Mouse (Mus musculus) thymus, adult 18-20 months (tissue): Measurements from ENCODE around the gene F2rl3.

Experiments
- DNase-seq, 2 experiments: peaks; one replicate each; pipeline ENCODE4 v3.0.0; 2022; ENCODE audit warnings: mixed read lengths in 2 of 2

Gene F2rl3

DNA sequence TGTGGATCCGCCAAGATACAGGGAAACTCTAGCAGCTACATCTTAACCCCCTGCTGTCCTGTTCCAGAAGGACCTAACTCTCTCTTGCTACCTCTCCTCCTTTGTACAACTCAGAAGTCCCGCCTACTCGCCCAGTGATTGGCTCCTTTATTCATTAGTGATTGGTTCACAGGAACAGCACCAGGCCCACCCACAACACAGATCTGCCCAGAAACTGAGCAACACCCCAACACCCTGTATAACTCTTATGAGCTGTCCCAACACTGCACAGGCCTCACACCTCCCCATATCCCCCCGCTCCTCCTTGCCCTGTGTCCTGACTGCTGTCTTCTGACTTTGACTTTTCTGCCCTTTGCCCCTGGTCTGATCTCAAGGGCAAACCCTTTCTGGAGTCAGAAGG, 4.0 kb downstream of the F2rl3 start:
- DNase-seq, result no peak

DNA sequence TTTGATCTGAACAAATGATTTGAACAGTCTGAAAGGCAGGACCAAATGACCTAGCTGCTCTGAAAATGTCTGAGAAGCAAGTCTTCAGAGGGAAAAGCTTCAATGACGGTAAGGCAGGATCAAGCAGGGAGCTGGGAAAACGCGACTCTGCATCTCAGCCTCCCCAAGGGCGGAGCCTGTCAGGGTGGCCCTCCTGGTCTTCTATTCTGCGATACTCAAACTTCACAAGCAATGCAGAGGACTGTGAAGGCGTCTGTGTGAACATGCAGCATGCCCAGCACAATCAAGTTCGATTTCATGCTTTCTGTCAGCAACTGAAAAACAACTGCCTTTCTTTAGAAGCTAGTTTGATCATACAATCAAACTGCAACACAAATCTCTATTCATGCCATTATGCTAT, 5.1 kb downstream of the F2rl3 start:
- no peak for DNase-seq

DNA sequence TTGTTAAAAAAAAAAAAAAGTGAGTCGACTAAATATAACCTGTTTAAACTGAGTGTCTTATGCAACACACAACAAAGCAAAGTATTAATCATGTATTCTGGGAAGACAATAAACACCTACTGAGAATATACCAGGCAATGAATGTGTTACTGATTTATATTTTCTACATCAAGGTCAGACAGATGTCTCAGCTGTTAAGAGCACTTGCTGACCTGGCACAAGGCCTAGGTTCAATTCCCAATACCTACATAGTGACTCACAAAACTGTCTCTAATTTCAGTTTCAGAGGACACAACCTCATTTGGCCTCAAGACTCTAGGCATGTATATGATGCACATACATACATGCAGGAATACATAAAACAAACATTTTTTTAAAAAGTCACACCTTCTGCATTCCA, 16.1 kb downstream of the F2rl3 start:
- DNase-seq, result no peak

DNA sequence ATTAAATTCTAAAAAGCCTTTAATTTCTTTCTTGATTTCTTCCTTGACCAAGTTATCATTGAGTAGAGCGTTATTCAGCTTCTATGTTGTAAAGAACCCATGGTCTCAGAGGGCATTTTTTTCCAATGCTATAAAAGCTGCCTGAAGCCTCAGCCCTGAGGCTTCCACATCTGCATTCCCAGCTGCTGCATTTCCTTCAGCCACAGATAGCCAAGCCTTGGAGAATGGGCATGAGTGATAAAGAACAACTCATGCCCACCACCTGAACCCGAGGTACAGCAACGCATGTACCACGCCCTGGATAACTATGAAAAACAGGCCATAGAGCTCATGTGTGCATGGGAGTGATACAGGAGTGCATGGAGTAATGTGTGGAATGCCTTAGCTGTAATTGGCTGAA, 19.0 kb downstream of the F2rl3 start:
- no peak for DNase-seq

DNA sequence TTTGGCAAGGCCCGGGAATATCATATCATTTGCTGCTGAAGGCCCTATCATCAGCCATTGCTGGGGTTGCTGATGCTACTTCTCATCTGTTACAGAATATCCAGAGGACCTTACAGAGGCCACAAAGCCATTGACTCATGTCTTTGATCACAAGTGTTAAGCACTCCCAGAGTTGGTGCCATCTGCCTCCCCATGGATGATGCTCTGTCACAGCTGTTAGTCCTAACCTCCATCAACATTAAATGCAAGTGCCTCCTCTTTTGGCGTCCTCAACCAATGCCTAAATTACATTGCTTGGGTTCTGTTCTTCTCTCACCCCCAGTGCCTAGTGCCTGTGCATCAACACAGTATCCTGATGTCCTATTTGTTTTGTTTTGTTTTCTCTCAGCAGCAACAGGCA, 39.9 kb downstream of the F2rl3 start:
- DNase-seq, result no peak

GRCm38 (mm10) chr8:72812690-72813089, 51.0 kb downstream of the F2rl3 start:
- DNase-seq, result no peak
